Mouse (Mus musculus) liver, postnatal 0 days (tissue): Measurements from ENCODE around the gene Dzip1. TPM values are rescaled to one million over a fixed set of nuclear protein-coding genes. Genes with fewer than 3 reads are reported as not detected.

Experiments used
- ATAC-seq: fragments of 200-750 bp; cut with Nextera tagmentation; 2 replicates; pipeline ENCODE4 v1.8.0; 2017; ENCODE audit warnings: mild to moderate bottlenecking, moderate library complexity
- DNase-seq: peaks from one replicate; pipeline ENCODE4 v3.0.0-alpha.2; 2016
- H3K27ac ChIP-seq: fragments of 300-500 bp; sonication (generic); 2 replicates; pipeline ENCODE4 v1.5.1; 2014; ENCODE audit warnings: antibody characterized with exemption, moderate library complexity, mild to moderate bottlenecking, low read depth
- H3K27me3 ChIP-seq: fragments of 300-500 bp; sonication (generic); 2 replicates; pipeline ENCODE4 v1.6.1; 2014; ENCODE audit warnings: low read length, control low read depth, mixed read lengths; ENCODE audit not compliant: insufficient read depth
- H3K36me3 ChIP-seq: fragments of 300-500 bp; sonication (generic); replicated peaks from 2 replicates; pipeline ENCODE4 v1.6.1; 2014; ENCODE audit warnings: mild to moderate bottlenecking, control low read depth, low read length, moderate library complexity, mixed read lengths; ENCODE audit not compliant: insufficient read depth
- H3K4me1 ChIP-seq: fragments of 300-500 bp; sonication (generic); 2 replicates; pipeline ENCODE4 v1.6.1; 2014; ENCODE audit warnings: antibody characterized with exemption, mild to moderate bottlenecking, control low read depth; ENCODE audit not compliant: insufficient read depth
- H3K4me2 ChIP-seq: fragments of 300-500 bp; sonication (generic); 2 replicates; pipeline ENCODE4 v1.6.1; 2014; ENCODE audit warnings: low read depth, mild to moderate bottlenecking, low read length, moderate library complexity, mixed read lengths
- H3K4me3 ChIP-seq: fragments of 300-500 bp; sonication (generic); 2 replicates; pipeline ENCODE4 v1.5.1; 2014; ENCODE audit warnings: low read depth, low read length
- H3K9ac ChIP-seq: fragments of 300-500 bp; sonication (generic); replicated peaks from 2 replicates; pipeline ENCODE4 v1.6.1; 2014; ENCODE audit warnings: mild to moderate bottlenecking, moderate library complexity
- H3K9me3 ChIP-seq: fragments of 300-500 bp; sonication (generic); 2 replicates; pipeline ENCODE4 v1.6.1; 2016; ENCODE audit warnings: mild to moderate bottlenecking, control low read depth, low read length, mixed read lengths
- CTCF ChIP-seq: sonication (generic); IDR thresholded peaks from 2 replicates; pipeline ENCODE4 v1.5.1; 2016; ENCODE audit warnings: antibody characterized with exemption, low read depth
- EP300 ChIP-seq: IDR thresholded peaks from 2 replicates; pipeline ENCODE4 v1.6.1; 2016; ENCODE audit warnings: antibody characterized with exemption, low read depth, mild to moderate bottlenecking
- WGBS: fragments of 180-500 bp; shearing (Covaris S2); extraction: QIAGEN DNeasy Blood & Tissue Kit; methylation state at CpG from one replicate; pipeline ENCODE4 v1.1.7; 2014; ENCODE audit not compliant: insufficient replicate concordance; 5-methylcytosine and 5-hydroxymethylcytosine counted together
- polyA plus RNA-seq: library from polyadenylated mRNA; unstranded; fragments of >200 nt; fragmentation: Nextera tagmentation; extraction: Ambion mirVana; gene quantifications from 2 replicates; pipeline ENCODE4 v1.2.1, GENCODE M21; 2015

The Dzip1 gene
- polyA plus RNA-seq, 1 experiment from 2014 or later = 0.42 TPM

GRCm38 (mm10) chr14:118836754-118837153 lies 88.5 kb downstream of the Dzip1 start:
- Histone ChIP-seq H3K27me3 (no peaks in the 10 kb centered on the region), H3K4me2 (no peak overlapping the region), H3K4me1 (0 out of 2 replicates have a peak, but pooled peaks cover 11% of the 10 kb centered on the region), H3K9ac (no peak overlapping the region), H3K36me3 (no peaks in the 10 kb centered on the region), H3K9me3 (no peaks in the 10 kb centered on the region), H3K27ac (no peak overlapping the region), H3K4me3 (no peak overlapping the region)
- DNase-seq (peak; percentile 53), ATAC-seq (peak; percentile 79)
- WGBS = 57% methylated on average over 7 of the region's 7 CpGs
- TF ChIP-seq CTCF (no peak), EP300 (peak; percentile 15; the same call in 1 of the 2 replicates)

- 86% methylated on average over 11 of the region's 11 CpGs for WGBS
- no peak overlapping the region for H3K4me3 ChIP-seq
- TF ChIP-seq EP300 = no peak
- no peak for TF ChIP-seq CTCF
- 0 out of 2 replicates have a peak, but pooled peaks cover 11% of the 10 kb centered on the region for H3K4me1 ChIP-seq
- H3K36me3 ChIP-seq = no peaks in the 10 kb centered on the region
- H3K9ac ChIP-seq = no peak overlapping the region
- no peaks in the 10 kb centered on the region for H3K27me3 ChIP-seq
- H3K4me2 ChIP-seq = no peak overlapping the region
- H3K9me3 ChIP-seq = no peaks in the 10 kb centered on the region
- no peak for ATAC-seq
- DNase-seq = no peak
- no peak overlapping the region for H3K27ac ChIP-seq
Measured at GRCm38 (mm10) chr14:118836145-118836544, 89.1 kb downstream of the Dzip1 start.

- DNase-seq (no peak), ATAC-seq (no peak)
- TF ChIP-seq CTCF (no peak), EP300 (no peak)
- Histone ChIP-seq H3K4me1 (0 out of 2 replicates have a peak, but pooled peaks cover 11% of the 10 kb centered on the region), H3K4me2 (no peak overlapping the region), H3K9me3 (no peaks in the 10 kb centered on the region), H3K27me3 (no peaks in the 10 kb centered on the region), H3K36me3 (no peaks in the 10 kb centered on the region), H3K4me3 (no peak overlapping the region), H3K27ac (no peak overlapping the region), H3K9ac (no peak overlapping the region)
- WGBS = 20% methylated on average over 7 of the region's 7 CpGs
Measured at GRCm38 (mm10) chr14:118834313-118834712, 90.9 kb downstream of the Dzip1 start.

GRCm38 (mm10) chr14:118833241-118833640 lies 92.0 kb downstream of the Dzip1 start:
- WGBS = 83% methylated on average over 6 of the region's 6 CpGs

DNA sequence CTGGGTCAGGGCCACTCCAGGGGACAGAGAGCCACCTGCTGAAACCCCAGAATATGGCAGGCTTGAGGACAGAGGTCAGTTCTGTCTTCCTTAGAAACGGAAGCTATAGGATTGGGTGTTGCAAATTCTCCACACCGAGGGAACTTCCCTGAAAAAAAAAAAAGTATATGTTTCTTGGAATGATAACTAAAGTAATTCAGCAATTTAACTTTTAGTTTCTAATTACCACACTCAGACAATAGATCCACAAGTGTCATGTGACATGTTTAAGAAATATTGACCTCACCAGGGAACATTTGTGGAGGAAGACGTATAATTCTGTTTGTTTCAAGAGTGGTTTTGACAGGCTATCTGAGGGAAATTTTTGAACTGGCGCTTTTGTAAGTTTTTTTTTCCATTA lies 93.7 kb downstream of the Dzip1 start:
- H3K4me3 ChIP-seq = no peak overlapping the region
- H3K9ac ChIP-seq = no peak overlapping the region
- H3K27ac ChIP-seq = no peak overlapping the region
- no peak overlapping the region for H3K4me2 ChIP-seq
- no peaks in the 10 kb centered on the region for H3K36me3 ChIP-seq
- H3K9me3 ChIP-seq = no peaks in the 10 kb centered on the region
- no peak for DNase-seq
- WGBS = 78% methylated on average over 4 of the region's 4 CpGs
- H3K4me1 ChIP-seq = peaks cover 5% of the 10 kb centered on the region; the same call in 1 of the 2 replicates
- no peak for ATAC-seq
- H3K27me3 ChIP-seq = no peaks in the 10 kb centered on the region
- no peak for TF ChIP-seq EP300
- no peak for TF ChIP-seq CTCF

More at GRCm38 (mm10) chr14:118833241-118833640, 92.0 kb downstream of the Dzip1 start:
- Histone ChIP-seq H3K4me1 (0 out of 2 replicates have a peak, but pooled peaks cover 7% of the 10 kb centered on the region), H3K27me3 (no peaks in the 10 kb centered on the region), H3K4me3 (no peak overlapping the region), H3K36me3 (no peaks in the 10 kb centered on the region), H3K27ac (no peak overlapping the region), H3K4me2 (no peak overlapping the region), H3K9me3 (no peaks in the 10 kb centered on the region), H3K9ac (no peak overlapping the region)
- DNase-seq (no peak), ATAC-seq (no peak)
- TF ChIP-seq EP300 (no peak), CTCF (no peak)

DNA sequence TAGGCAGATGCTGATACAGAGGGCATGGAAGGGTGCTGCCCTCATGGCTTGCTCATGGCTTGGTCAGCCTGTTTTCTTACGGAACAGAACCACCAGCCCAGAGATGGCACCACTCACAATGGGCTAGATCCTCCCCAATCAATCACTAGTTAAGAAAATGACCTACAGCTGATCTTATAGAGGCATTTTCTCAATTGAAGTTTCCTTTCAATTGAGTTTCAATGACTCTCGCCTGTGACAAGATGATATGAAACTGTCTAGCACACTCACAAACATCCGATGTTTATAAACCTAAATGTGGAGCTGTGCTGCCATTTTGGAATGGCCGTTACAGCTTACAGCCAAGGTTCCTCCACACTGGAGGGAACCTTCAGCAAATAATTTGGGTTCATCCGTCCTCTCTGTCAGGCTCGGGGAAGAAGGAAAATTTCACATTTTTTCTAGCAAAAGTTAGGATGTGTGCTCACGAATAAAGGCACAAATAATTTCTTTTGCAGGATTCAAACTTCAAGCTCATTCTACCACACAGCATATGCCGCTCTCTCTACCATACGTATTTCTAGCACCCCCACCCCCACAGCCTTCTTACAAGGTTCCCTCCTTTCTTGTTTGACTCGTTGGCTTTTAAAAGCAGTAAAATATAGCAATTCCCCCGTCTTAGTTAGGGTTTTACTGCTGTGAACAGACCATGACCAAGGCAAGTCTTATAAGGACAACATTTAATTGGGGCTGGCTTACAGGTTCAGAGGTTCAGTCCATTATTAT lies 95.7 kb downstream of the Dzip1 start:
- no peaks in the 10 kb centered on the region for H3K9me3 ChIP-seq
- H3K27me3 ChIP-seq = no peaks in the 10 kb centered on the region
- H3K9ac ChIP-seq = no peak overlapping the region
- H3K4me2 ChIP-seq = no peak overlapping the region
- no peaks in the 10 kb centered on the region for H3K36me3 ChIP-seq
- 83% methylated on average over 11 of the region's 11 CpGs for WGBS
- peaks cover 4% of the 10 kb centered on the region; the same call in 1 of the 2 replicates for H3K4me1 ChIP-seq
- no peak for ATAC-seq
- TF ChIP-seq EP300 (no peak), CTCF (no peak)
- no peak overlapping the region for H3K4me3 ChIP-seq
- H3K27ac ChIP-seq = no peak overlapping the region
- no peak for DNase-seq
